Mouse (Mus musculus): Measurements from ENCODE around the gene Spats2.

- no peak for TF ChIP-seq CTCF (IDR thresholded peaks at IDR 0.05; ENCODE audit: extremely low read depth, insufficient read depth, low read length)
- TF ChIP-seq POLR2A (IDR thresholded peaks at IDR 0.05; ENCODE audit: extremely low read depth, insufficient read depth, low read length) = no peak; the same call in 1 of the 2 replicates
These were observed 115.5 kb downstream of the Spats2 start for GRCm38 (mm10) chr15:99241249-99241648.
